ENCODE assay signal across 35 mouse cellular contexts in genomic region chr16:11843441-11843840, GRCm38 (mm10).
DNase-seq lines count a peak whose midpoint lies in the region; ATAC-seq and TF ChIP-seq lines count a peak whose summit lies in the region.
"Had no signal": no experiment of that assay in that cellular context is flagged by ENCODE, and none has a peak within 500 bp of the region (broad histone marks: within the 10 kb centered on the region; RNA-seq: fewer than 3 reads in every experiment).

No protein-coding gene starts in this region.

- no peak overlapping the region for H3K4me3 ChIP-seq in lung, adult 2 months (replicated peaks; ENCODE audit: extremely low read depth, low read depth, low read length)
- H3K4me3 ChIP-seq in MEL (ENCODE audit: control insufficient read depth in 1 of 2, insufficient read depth in 1 of 2, low read depth in 2 of 2, low read length in 2 of 2), result no peak overlapping the region
- H3K4me3 ChIP-seq: embryonic facial prominence, embryonic 12.5 days; forebrain, embryonic 10.5 days; forebrain, embryonic 15.5 days; gastrocnemius, adult 2 months; heart, embryonic 15.5 days; left cerebral cortex, adult 2 months; liver, embryonic 13.5 days had no signal

- H3K27me3 ChIP-seq in MEL (ENCODE audit: control insufficient read depth in 1 of 2, insufficient read depth in 2 of 2, low read length in 2 of 2), result no peaks in the 10 kb centered on the region
- H3K27me3 ChIP-seq: embryonic facial prominence, embryonic 12.5 days; forebrain, embryonic 15.5 days; heart, embryonic 15.5 days; liver, embryonic 13.5 days had no signal

- no peak for TF ChIP-seq EP300 in MEL (IDR thresholded peaks at IDR 0.05; ENCODE audit: low read depth in 1 of 2, low read length in 2 of 2)

- H3K79me2 ChIP-seq in MEL (ENCODE audit: control insufficient read depth, insufficient read depth, low read length, poor library complexity), result no peaks in the 10 kb centered on the region

- no peaks in the 10 kb centered on the region for H3K36me3 ChIP-seq in MEL (ENCODE audit: control insufficient read depth in 1 of 2, insufficient read depth in 2 of 2, low read length in 2 of 2)
- H3K36me3 ChIP-seq: embryonic facial prominence, embryonic 12.5 days; forebrain, embryonic 10.5 days; forebrain, embryonic 15.5 days; heart, embryonic 15.5 days; liver, embryonic 13.5 days had no signal

- no peaks in the 10 kb centered on the region for H3K9me3 ChIP-seq in MEL (replicated peaks; ENCODE audit: insufficient read depth, low read length)
- H3K9me3 ChIP-seq: embryonic facial prominence, embryonic 12.5 days; forebrain, embryonic 10.5 days; forebrain, embryonic 15.5 days; heart, embryonic 15.5 days; liver, embryonic 13.5 days had no signal

- peak; percentile 2 for DNase-seq in lung, postnatal 36 days
- no peak for DNase-seq in lung, adult 2 months
- peak; percentile 61 for DNase-seq in MEL (ENCODE audit: low read depth, low spot score)
- no peak for DNase-seq in urinary bladder, postnatal 10 days (ENCODE audit: low spot score)
- DNase-seq in layer of hippocampus, postnatal 10 days (ENCODE audit: low spot score in 2 of 2), result no peak
- no peak for DNase-seq in Muller cell, postnatal 12 days (ENCODE audit: inconsistent ontology term)
- DNase-seq: adrenal gland, adult 2 months; adrenal gland, postnatal 36 days; B cell, adult 2 months; cerebellum, adult 8-10 months; cerebellum, postnatal 25 days; embryo, embryonic 11 days; gastrocnemius, adult 2 months; gastrocnemius, postnatal 36 days; kidney, adult 9 months; kidney, postnatal 10 days; layer of hippocampus, adult 9-11 months; liver, embryonic 13.5 days; lung, embryonic 14.5 days; lung, postnatal 14 days; midbrain, embryonic 14.5 days; right cerebral cortex, adult 18-20 months; spleen, adult 18-20 months; thymus, adult 18-20 months; thymus, postnatal 25 days had no signal

- no peak for TF ChIP-seq RAD21 in MEL (IDR thresholded peaks at IDR 0.05; ENCODE audit: low read depth, low read length)

- H3K9ac ChIP-seq in MEL (ENCODE audit: control insufficient read depth, low read depth, low read length, poor library complexity, severe bottlenecking), result no peak overlapping the region
- H3K9ac ChIP-seq: embryonic facial prominence, embryonic 12.5 days; forebrain, embryonic 15.5 days; heart, embryonic 15.5 days; hindbrain, embryonic 14.5 days; liver, embryonic 13.5 days; lung, embryonic 14.5 days had no signal

- 93% methylated on average over 2 of the region's 2 CpGs for WGBS in lung, adult 2 months

- no peak for TF ChIP-seq POLR2A in lung, adult 2 months (IDR thresholded peaks at IDR 0.05; ENCODE audit: borderline replicate concordance, extremely low read depth, low read depth, low read length)
- no peak for TF ChIP-seq POLR2A in MEL (IDR thresholded peaks at IDR 0.05; ENCODE audit: control insufficient read depth in 1 of 2, insufficient read depth in 1 of 2, low read depth in 1 of 2, low read length in 2 of 2, poor library complexity in 1 of 2)

- TF ChIP-seq CTCF in lung, adult 2 months (IDR thresholded peaks at IDR 0.05; ENCODE audit: insufficient read depth, low read length), result no peak
- no peak for TF ChIP-seq CTCF in MEL (IDR thresholded peaks at IDR 0.05 in 2 of 3, conservative IDR thresholded peaks at IDR 0.05 in 1 of 3; ENCODE audit: control insufficient read depth in 1 of 3, insufficient read depth in 1 of 3, low read depth in 2 of 3, low read length in 3 of 3, poor library complexity in 1 of 3, severe bottlenecking in 1 of 3)

- ATAC-seq in granulocyte monocyte progenitor cell, adult 5-6 weeks (replicated peaks; ENCODE audit: poor library complexity, severe bottlenecking), result peak; percentile 88
- ATAC-seq in monocyte, adult 5-6 weeks (replicated peaks; ENCODE audit: insufficient number of reproducible peaks, low FRiP score, low TSS enrichment, poor library complexity, severe bottlenecking), result peak; percentile 35; the same call in 1 of the 2 replicates
- ATAC-seq: forebrain, embryonic 15.5 days; intestine, postnatal 0 days had no signal

- H3K27ac ChIP-seq in MEL (ENCODE audit: control insufficient read depth, low read depth, low read length), result no peak overlapping the region
- H3K27ac ChIP-seq: embryonic facial prominence, embryonic 12.5 days; forebrain, embryonic 10.5 days; forebrain, embryonic 15.5 days; gastrocnemius, adult 2 months; heart, embryonic 15.5 days; hindbrain, embryonic 14.5 days; left cerebral cortex, adult 2 months; liver, embryonic 13.5 days; stomach, postnatal 0 days had no signal

- H3K4me1 ChIP-seq in lung, adult 2 months (ENCODE audit: control insufficient read depth, insufficient read depth, low read length), result no peaks in the 10 kb centered on the region
- H3K4me1 ChIP-seq in MEL (ENCODE audit: control insufficient read depth in 1 of 2, insufficient read depth in 2 of 2, low read length in 2 of 2), result peaks cover 0 to 7% of the 10 kb centered on the region in 2 experiments; a peak in 1 of 4 replicates
- H3K4me1 ChIP-seq: embryonic facial prominence, embryonic 12.5 days; forebrain, embryonic 10.5 days; heart, embryonic 15.5 days; liver, embryonic 13.5 days had no signal

TF ChIP-seq in MEL, 35 proteins besides CTCF, POLR2A, EP300 and RAD21:
- TF ChIP-seq GATA1 (IDR thresholded peaks at IDR 0.05; ENCODE audit: low read depth, low read length) (no peak), E2F4 (IDR thresholded peaks at IDR 0.05; ENCODE audit: borderline replicate concordance, low read depth, low read length) (no peak), UBTF (IDR thresholded peaks at IDR 0.05; ENCODE audit: borderline replicate concordance, insufficient read depth, low read depth, low read length) (no peak), KAT2A (conservative IDR thresholded peaks at IDR 0.05; ENCODE audit: low read depth, low read length) (no peak), GABPA (IDR thresholded peaks at IDR 0.05; ENCODE audit: low read depth, low read length) (no peak), ZKSCAN1 (IDR thresholded peaks at IDR 0.05; ENCODE audit: low read depth, low read length) (no peak), CHD2 (IDR thresholded peaks at IDR 0.05; ENCODE audit: low read length) (no peak), BHLHE40 (IDR thresholded peaks at IDR 0.05; ENCODE audit: borderline replicate concordance, low read depth, low read length) (no peak), USF1 (IDR thresholded peaks at IDR 0.05; ENCODE audit: low read depth, low read length) (no peak), NELFE (IDR thresholded peaks at IDR 0.05; ENCODE audit: low read depth, low read length) (no peak), USF2 (IDR thresholded peaks at IDR 0.05; ENCODE audit: borderline replicate concordance in 1 of 2, insufficient read depth in 1 of 2, low read depth in 1 of 2, low read length in 2 of 2) (no peak), HCFC1 (IDR thresholded peaks at IDR 0.05; ENCODE audit: low read depth, low read length) (no peak), SMC3 (IDR thresholded peaks at IDR 0.05; ENCODE audit: low read depth, low read length) (no peak), MXI1 (IDR thresholded peaks at IDR 0.05; ENCODE audit: low read depth, low read length) (no peak), MAFK (IDR thresholded peaks at IDR 0.05; ENCODE audit: borderline replicate concordance, low read depth, low read length) (no peak), TCF12 (IDR thresholded peaks at IDR 0.05; ENCODE audit: low read depth, low read length) (no peak), ETS1 (IDR thresholded peaks at IDR 0.05; ENCODE audit: low read depth, low read length) (no peak), POLR2AphosphoS5 (IDR thresholded peaks at IDR 0.05; ENCODE audit: borderline replicate concordance, low read depth, low read length) (no peak)

Comparison
In these comparisons a context has a peak if more than half of its experiments do, and no peak if none do; other contexts are left out.
1. DNase-seq: peak in lung, postnatal 36 days (single experiment) and MEL (single experiment); none in lung, adult 2 months (single experiment), urinary bladder, postnatal 10 days (single experiment), layer of hippocampus, postnatal 10 days (0 of 2) and Muller cell, postnatal 12 days (single experiment).